Mouse (Mus musculus): ENCODE data around the gene Nelfe. TPM values are rescaled to one million over a fixed set of nuclear protein-coding genes. Genes with fewer than 3 reads are reported as not detected.

Gene Nelfe
- polyA plus RNA-seq, 1 experiment from 2014 or later: 88.6 TPM

GRCm38 (mm10) chr17:34844884-34845283, 5.3 kb upstream of the Nelfe start:
- DNase-seq (ENCODE audit: low spot score): no peak

- DNase-seq (ENCODE audit: low spot score): no peak
Measured at GRCm38 (mm10) chr17:34847192-34847591, 3.0 kb upstream of the Nelfe start.

GRCm38 (mm10) chr17:34847615-34848014, 2.6 kb upstream of the Nelfe start:
- no peak for DNase-seq (ENCODE audit: low spot score)

DNA sequence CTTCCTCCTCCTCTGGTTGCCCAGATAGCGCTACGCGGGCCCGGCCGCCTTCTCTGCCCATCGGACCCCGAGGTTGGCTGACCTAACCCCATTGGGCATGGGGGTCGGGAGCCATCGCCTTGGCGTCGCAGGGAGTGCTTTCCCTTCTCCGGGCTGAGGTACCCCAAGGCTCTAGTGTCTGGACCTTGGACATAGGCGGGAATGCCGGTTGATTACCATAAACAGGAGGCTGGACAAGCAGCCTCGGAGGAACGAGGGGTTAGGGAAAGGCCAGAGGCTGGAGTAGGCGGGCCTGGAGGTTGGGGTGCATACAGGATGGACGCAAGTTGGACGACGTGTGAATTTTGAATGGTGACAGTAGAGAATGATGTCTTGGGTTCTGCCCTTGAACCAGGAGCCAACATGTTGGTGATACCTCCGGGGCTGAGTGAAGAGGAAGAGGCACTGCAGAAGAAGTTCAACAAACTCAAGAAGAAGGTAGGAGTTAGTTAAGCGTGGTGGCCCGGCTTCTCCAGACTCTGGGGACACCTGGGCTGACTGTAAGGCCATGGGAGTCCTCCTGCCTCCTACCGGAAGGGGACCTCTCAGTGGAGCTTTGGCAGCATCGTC, 430 bp downstream of the Nelfe start:
- DNase-seq (ENCODE audit: low spot score): peak; percentile 14

DNA sequence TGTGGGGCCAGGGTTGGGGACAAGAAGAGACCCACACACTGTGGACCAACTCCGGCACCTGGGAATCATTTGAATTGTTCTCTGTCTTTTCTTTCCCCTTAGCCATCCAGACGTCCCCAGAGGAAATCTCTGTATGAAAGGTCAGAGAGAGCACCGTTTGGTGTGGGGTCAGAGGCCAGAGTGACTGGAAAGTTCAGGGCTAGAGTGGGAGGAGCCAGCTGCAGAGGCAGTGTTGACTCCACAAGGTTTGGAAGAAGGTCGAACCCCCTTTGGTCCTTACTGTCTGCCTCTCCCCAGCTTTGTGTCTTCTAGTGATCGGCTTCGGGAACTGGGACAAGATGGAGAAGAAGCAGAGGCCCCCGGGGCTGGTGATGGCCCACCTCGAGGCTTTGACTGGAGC, 3.3 kb downstream of the Nelfe start:
- no peak for DNase-seq (ENCODE audit: low spot score)

DNA sequence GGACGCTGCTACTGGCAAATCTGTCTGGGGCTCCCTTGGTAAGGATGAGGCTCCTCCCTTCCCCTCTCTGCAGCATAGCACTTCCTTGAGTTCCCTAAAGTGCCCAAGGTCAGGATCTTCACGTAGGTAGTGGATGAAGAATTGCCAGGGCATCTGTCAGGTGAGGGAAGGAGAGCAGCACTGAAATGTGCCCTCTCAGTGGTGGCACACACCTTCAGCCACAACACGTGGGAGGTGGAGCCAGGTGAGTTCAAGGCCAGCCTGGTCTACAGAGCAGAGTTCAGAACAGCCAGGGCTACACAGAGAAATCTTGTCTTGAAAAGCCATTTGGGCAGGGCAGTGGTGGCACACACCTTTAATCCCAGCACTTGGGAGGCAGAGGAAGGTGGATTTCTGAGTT, 4.6 kb downstream of the Nelfe start:
- DNase-seq (ENCODE audit: low spot score): no peak

- peak; percentile 51 for DNase-seq (ENCODE audit: low spot score)
Measured at GRCm38 (mm10) chr17:34855825-34856224, 5.6 kb downstream of the Nelfe start.

DNA sequence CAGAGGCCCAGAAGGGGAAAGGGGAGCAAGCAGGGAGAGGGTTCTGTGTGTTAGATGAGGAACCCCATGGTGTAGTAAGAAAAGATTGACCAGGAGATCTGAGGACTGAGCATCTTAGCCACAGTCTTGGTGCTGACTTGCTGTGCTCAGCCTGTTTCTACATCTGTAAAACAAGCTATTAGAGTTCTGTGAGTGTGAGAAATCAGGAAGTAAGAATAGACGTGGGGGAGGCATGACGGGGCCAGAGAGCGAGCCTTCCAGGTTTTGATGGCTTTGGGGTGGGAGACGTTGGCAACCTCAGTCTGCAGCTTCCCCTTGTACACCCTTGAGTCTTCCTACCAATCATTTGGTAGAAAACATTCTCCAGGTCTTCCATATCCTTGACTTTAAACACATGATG, 8.5 kb downstream of the Nelfe start:
- DNase-seq (ENCODE audit: low spot score): no peak

GRCm38 (mm10) chr17:34860514-34860913, 10.3 kb downstream of the Nelfe start:
- no peak for DNase-seq (ENCODE audit: low spot score)

DNA sequence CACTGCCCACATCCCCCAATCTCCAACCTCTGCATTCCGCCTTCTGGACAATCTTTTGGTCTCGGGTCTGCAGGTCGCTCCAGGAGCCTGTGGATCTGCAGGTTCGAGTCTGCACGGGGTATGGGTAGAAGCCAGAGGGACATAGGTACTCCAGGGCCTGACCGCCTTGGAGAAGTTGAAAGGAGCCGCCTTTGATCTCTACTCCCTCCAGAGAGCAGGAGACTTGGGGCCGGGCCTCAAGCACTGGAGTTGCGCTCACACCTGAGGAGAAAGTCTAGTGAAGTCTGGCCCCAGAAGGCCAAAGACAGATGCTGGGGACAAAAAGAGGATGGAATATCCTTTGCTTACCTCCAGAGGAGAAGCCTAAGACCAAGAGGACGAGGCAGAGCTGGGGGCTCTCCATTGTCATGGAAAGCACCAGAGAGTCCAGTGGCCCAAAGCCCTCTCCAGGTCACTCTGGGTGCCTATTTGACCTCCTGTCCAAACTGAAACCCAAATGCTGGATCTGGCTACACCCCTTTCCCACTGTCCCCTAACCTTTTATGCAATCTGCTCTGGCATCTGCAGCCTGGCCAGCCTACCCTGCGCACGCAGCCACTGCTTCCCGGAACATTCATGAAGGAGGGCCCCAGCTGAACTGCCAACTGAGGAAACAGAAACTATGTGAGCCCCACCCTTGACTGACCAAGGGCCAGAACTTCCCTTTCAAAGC, 11.7 kb downstream of the Nelfe start:
- no peak for DNase-seq (ENCODE audit: low spot score)

- DNase-seq (ENCODE audit: low spot score): no peak
Measured at GRCm38 (mm10) chr17:34862416-34863081, 12.4 kb downstream of the Nelfe start, which contains the start of gene Cfb. Gene Cfb (minus strand): TSS chr17:34862518.

DNA sequence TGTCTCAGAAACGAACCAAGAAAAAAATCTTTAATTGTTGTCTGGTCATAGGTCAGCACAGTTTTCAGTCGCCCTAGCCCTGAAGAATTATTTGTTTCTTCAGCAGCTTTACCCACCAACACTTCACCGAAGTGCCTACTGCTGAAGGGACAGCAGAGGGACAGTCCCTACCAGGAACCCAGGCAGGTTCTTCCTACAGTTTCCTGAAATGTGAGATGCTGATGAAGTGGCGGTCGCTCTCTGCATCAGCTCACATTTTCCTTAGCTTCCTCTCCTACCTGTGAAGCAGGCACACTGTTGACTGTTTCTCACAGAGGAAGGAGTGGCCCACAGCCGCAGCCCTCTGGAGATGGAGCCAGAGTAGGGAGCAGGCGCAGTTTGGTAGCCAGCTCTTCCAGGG, 15.8 kb downstream of the Nelfe start:
- DNase-seq (ENCODE audit: low spot score): no peak

DNA sequence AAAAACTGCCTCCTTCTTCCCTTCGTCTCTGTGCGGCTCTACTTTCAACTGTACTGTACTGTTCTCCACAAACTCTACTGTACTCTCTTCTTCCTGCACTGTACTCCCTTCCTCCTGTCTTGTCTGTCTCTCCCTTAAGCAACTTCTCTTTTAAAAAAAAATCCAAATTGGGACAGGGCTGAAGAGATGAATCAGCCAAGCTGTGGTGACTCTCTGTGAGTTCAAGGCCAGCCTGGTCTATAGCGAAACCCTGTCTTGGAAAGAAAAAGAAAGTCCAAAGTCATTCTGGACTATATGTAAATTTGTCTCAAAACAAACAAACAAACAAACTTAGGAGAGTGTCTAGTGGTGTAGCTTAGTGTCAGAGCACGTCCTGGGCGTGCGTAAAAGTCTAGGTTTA, 24.1 kb downstream of the Nelfe start:
- no peak for DNase-seq (ENCODE audit: low spot score)

GRCm38 (mm10) chr17:34879336-34879879, 29.2 kb downstream of the Nelfe start, which contains the start of gene Zbtb12:
Gene Zbtb12 (plus strand): TSS chr17:34879483.
- DNase-seq (ENCODE audit: low spot score): no peak

- DNase-seq (ENCODE audit: low spot score): no peak
Measured at GRCm38 (mm10) chr17:34881166-34881565, 31.0 kb downstream of the Nelfe start.

GRCm38 (mm10) chr17:34881683-34882310, 31.6 kb downstream of the Nelfe start, which contains the start of gene Gm20547:
Gene Gm20547 (minus strand): TSS chr17:34882042.
- DNase-seq (ENCODE audit: low spot score): no peak

DNA sequence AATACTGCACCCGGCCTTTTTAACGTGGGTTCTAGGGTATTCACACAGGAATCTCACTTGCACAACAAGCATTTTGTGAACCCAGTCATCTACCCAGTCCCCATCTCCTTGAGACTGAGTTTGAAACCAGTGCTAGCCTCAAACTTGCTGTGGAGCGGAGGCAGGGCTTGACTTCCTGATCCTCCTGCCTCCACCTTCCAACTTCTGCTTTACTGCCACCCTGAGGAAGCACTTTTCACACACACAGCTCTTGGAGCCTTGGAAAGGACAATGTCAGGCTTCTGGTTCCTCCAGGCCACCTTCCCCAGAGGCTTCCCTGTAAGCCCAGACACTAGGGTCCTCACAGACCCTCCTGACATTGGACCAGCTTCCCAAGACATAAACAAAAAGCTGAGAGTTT, 33.1 kb downstream of the Nelfe start:
- no peak for DNase-seq (ENCODE audit: low spot score)

DNA sequence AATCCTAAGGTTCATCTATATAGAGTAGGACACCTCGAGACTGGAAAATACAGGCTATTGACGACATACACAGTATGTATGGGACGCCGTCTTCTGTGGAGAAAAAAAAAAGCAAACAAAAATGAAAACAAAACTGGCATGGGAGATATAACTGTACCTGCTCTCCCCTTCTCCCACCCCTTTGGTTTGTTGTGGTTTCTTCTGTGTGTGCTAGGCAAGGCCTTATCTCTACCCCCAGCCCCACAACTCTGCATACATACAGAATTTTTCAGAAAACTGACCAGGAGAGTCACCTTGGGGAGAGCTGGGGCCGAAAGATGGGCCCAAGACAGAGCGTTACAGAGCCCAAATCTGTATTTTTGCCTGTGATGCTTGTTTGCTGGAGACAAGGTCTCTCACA, 34.5 kb downstream of the Nelfe start:
- no peak for DNase-seq (ENCODE audit: low spot score)

DNA sequence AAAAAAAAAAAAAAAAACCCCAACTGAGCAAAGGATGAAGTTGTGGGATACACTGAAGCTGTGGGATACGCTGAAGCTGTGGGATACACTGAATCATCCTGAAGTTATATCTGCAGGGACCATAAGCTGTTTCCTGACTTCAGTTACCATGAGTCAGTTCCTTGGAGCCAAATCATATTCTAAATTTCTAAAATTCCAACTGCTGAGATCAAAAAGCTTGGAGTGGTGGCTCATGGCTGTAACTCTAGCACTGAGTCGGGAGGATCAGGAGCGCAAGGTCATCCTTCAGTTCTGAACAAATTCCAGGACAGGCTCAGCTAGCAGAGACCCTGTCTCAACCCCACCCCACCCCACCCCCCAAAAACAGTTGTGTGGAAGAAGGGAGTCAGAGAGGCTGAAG, 35.4 kb downstream of the Nelfe start:
- DNase-seq (ENCODE audit: low spot score): no peak

DNA sequence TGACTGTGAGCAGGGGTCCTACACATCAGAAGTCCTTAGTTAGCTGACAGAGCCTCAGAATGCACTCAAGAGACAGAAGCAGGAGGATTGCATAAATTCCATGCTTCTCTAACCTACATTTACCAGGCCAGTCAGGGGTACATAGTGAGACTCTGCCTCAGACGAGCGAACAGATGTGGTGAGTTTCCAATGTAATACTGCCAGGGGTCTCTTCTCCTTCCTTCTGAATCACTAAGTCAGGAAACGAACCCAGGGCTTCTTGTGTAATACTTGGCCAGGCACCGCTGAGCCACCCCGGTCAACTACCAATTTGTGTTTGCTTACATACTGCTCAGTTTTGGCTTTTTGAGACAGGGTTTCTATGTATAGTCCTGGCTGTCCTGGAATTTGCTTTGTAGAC, 37.8 kb downstream of the Nelfe start:
- no peak for DNase-seq (ENCODE audit: low spot score)

GRCm38 (mm10) chr17:34890074-34890743, 40.0 kb downstream of the Nelfe start:
- no peak for DNase-seq (ENCODE audit: low spot score)
